Mouse (Mus musculus): ENCODE data around the gene Wnt3a. TPM values are rescaled to one million over a fixed set of nuclear protein-coding genes. Genes with fewer than 3 reads are reported as not detected.

The Wnt3a gene
- not detected for total RNA-seq (2023)

DNA sequence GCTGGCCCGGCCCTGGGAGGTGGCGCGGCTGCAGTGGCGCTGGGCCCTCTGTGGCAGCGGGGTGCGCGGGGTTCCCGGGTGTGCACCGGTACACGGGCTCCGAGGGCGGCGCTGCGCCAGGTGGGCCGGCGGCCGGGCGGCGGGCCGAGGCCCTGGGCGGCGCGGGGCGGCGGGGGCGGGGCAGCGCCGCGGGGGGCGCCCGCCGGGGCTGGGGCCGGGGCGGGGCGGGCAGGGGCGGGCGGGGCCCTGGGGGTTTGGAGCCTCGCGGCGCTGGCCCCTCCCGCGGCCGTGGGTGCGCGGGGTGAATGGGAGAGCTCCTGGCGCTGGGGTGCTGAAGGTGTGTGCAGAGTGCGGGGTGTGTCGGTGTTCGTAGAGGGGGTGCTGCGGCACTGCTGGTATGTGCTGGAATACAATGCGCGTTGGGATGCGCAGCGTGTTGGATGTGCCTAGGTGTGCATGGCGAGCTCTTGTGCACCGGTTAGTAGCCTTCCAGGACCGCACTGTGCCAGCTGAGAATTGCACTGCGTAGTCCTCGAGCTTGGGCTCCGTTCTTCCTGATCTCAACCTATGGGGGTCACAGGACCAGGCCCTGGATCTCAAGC, at the start of gene Wnt3a:
Gene Wnt3a (minus strand): TSS at position 51 of the 602 bp plus-strand sequence.

DNA sequence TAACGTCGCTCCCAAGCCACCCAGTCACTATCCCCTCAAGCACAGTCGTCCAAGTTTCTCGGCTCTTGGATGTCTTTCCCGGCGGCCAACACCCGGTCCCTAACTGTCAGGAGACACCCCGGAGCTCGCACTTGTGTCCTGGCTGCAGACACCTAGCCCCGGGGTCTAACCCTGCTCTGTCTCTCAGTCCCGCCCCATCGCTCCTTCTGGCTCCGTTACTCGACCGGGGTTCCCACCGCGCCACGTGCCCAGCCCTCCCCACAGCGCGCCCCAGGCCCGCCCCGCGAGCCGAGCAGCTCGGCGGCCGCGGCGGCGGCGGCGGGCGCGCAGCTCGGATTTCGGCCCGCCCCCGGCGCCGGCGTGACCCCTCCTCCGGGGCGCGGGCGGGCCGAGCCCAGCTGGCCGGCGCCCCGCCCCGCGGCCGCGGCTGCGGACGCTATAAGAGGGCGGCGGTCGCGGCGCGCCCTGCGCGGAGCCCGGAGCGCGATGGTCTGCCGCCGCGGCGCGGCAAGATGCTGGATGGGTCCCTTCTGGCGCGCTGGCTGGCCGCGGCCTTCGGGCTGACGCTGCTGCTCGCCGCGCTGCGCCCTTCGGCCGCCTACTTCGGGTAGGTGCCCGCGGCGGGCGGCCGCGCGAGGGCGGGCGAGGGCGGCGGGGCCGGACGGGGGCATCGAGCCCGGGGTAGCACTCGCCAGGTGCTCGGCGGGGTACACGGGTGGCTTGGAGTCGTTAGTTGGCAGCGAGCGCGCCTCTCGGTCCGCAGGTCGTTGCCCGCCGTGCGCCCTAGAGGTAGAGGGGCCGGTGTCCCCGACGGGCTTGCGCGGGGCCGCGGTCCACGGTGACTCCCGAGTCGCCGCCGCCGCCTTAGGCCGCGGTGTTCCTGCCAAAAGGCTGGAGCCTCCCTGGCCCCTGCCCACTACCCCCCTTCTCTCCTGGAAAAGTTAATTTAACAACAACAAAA, 16.2 kb upstream of the Wnt3a start, which contains the start of gene Wnt9a:
Gene Wnt9a (plus strand): TSS at position 468 of the 961 bp plus-strand sequence.

DNA sequence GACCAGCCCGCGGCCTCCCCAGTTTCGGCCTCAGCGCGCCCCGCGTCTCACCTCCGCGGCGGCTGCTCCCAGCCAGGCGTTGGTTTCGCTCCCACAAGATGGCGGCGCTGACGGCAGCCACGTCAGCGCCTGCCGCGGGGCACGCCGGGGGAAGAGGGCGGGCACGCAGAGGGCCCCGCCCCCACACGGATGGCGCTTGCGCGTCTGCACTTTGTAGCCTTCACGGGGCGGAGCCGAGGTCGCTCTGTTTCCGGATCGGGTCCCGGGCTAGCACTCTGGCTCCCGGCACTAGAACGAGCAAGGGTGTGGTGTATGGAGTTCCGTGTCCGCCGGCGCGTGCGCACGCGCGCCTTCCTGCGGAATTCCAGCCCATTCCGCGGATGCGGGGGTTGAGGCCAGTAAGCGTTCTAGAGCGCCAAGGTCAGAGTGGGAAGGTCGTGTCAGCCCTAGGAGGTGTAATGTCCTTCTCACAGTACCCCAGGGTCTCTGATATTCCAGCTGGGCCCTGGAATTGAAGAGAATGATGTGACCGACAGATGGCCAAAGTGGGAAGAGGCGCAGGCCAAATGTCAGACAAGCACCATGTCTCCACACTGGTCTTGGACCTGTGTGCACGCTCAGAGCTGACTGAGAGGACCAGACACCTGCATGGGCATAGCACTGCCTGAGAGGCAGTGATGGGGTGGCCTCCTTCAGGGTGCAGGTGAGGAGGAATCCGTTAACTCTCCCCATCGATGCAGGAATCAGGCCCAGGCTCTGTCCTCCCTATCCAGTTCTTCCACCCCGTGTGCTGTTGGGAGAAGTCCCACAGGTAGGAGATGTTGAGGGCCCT, 62.2 kb downstream of the Wnt3a start, which contains the start of gene Arf1:
Gene Arf1 (minus strand): TSS at position 149 of the 832 bp plus-strand sequence.

DNA sequence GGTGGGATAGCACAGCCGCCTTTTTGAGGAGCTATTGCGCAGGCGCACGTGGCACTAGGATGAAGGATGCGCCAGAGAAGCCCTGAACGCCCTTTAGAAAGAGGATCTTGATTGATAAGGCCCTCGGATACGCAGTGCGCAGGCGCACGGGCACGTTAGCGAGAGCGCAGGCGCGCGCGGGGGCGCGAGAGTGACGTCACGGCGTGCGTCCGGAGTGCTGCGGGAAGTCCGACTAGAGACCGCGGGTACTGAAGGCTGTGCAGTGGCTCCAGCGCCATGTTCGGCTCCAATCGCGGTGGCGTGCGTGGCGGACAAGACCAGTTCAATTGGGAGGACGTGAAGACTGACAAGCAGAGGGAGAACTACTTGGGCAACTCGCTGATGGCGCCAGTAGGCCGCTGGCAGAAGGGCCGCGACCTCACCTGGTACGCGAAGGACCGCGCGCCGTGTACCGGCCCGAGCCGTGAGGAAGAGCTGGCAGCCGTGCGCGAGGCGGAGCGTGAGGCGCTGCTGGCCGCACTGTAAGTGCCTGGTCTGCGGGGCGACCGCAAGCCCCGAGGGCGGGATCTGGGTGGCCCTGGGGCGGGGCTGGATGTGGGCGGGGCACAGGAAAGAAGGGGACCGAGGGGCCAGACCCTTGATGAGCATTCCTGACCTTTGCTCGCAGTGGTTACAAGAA, 82.3 kb downstream of the Wnt3a start, which contains the start of gene 2310033P09Rik:
Gene 2310033P09Rik (plus strand): TSS at position 169 of the 679 bp plus-strand sequence.

DNA sequence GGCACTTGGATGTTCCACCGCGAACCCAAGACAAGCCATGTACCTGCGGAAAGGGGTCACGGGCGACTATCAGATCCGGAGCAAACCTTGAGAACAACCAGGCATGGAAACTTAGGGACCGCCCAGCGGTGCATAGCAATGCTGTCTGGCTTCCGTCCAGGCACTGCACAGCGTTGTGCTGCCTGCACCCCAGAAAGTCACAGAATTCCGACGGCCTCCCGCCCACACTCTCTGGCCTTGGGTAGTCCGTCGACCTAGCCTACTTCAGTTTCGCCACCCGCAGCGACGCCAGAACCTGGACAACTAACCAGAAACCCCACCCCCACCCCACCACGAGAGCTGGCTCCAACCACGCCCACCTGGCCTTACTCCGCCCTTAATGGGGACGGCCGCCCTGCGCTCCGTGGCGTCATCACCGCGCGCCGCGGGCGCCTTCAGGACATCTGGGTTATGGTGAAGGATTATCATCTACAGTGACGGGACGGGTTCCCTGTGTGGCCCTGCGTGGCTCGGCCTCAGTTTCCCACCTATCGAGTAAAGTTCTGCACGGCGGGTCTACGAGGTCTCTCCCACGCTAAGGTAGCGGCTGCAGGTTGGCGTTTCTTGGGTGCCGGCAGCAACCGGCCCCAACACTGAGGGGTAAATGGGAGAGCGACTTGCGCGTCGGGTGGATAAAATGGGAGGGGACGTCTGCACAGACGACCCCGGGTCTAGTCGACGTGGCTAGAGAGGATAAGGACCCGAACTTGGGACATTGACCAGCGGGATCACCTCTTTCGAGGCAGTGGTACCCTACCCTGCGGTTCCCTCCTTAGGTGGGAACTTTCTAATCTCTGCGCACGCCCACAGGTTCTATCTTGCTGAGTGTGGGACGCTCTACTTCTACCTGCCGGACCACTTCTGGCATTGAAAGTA, 88.2 kb downstream of the Wnt3a start, which contains the start of gene Mrpl55:
Gene Mrpl55 (plus strand): TSS at position 406 of the 915 bp plus-strand sequence.

Other genes starting within 250 kb of the Wnt3a start
- gene Obscn, start 154.3 kb downstream of the Wnt3a start, total RNA-seq (2023) = under 1 TPM; 0.02 TPM
- gene Iba57, start 127.0 kb downstream of the Wnt3a start, total RNA-seq (2023) = 1 to 10 TPM; 4.8 to 6.6 TPM
- gene Gjc2, start 107.5 kb downstream of the Wnt3a start, total RNA-seq (2023) = not detected
- 10 to 100 TPM; 12.1 to 13.2 TPM for gene Guk1, start 98.5 kb downstream of the Wnt3a start, total RNA-seq (2023)
- 10 to 100 TPM in 1 of 2 experiments, 1 to 10 TPM in 1; 9.3 to 13.5 TPM for gene Mrpl55, start 88.3 kb downstream of the Wnt3a start, total RNA-seq (2023)
- gene 2310033P09Rik, start 82.4 kb downstream of the Wnt3a start, total RNA-seq (2023) = 10 to 100 TPM; 14.8 to 16.9 TPM
- 100 to 1,000 TPM; 309 to 327 TPM for gene Arf1, start 62.5 kb downstream of the Wnt3a start, total RNA-seq (2023)
- not detected for gene Wnt9a, start 16.2 kb upstream of the Wnt3a start, total RNA-seq (2023)
- not detected for gene Prss38, start 84.9 kb upstream of the Wnt3a start, total RNA-seq (2023)
- gene Jmjd4, start 159.3 kb upstream of the Wnt3a start, total RNA-seq (2023) = 1 to 10 TPM; 1.4 to 2.1 TPM
- 1 to 10 TPM; 3.1 to 3.4 TPM for gene Snap47, start 160.4 kb upstream of the Wnt3a start, total RNA-seq (2023)
- gene Zfp867, start 181.7 kb upstream of the Wnt3a start, total RNA-seq (2023) = under 1 TPM; 0.35 to 0.47 TPM
- gene Zkscan17, start 236.0 kb upstream of the Wnt3a start, total RNA-seq (2023) = 10 to 100 TPM in 1 of 2 experiments, 1 to 10 TPM in 1; 8.5 to 12.0 TPM

All from neutrophil, adult 59 days (primary cell).